Mouse (Mus musculus): ENCODE results near the gene Ghrhr. TPM values are rescaled to one million over a fixed set of nuclear protein-coding genes. Genes with fewer than 3 reads are reported as not detected.
A peak's percentile ranks its signal among the peaks of the same experiment; 100 is the strongest.

Ghrhr gene
- polyA plus RNA-seq, 1 experiment: not detected

DNA sequence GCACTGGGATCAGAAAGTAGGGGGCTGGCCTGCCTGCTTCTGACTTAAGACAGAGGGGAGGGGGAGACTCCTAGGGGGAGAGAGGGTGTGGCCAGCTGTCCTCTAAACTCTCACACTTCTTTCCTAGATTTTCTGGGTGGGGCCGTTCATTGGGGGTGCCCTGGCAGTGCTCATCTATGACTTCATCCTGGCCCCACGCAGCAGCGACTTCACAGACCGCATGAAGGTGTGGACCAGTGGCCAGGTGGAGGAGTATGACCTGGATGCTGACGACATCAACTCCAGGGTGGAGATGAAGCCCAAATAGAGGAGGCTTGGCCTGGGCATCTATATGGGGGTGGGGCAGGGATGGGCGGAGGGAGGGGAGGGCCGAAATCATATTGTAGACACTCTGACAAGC is 29.6 kb upstream of the Ghrhr start:
- H3K4me1 ChIP-seq (ENCODE audit: control insufficient read depth, insufficient read depth, low read length): no peaks in the 10 kb centered on the region
- TF ChIP-seq CTCF (IDR thresholded peaks at IDR 0.05; ENCODE audit: control insufficient read depth, insufficient read depth, low read length): no peak
- no peak overlapping the region for H3K27ac ChIP-seq (ENCODE audit: control insufficient read depth, insufficient read depth, low read depth, low read length, poor library complexity)
- no peak overlapping the region for H3K4me3 ChIP-seq (replicated peaks; ENCODE audit: control insufficient read depth, low read depth, low read length)
- WGBS: 83% methylated on average over 7 of the region's 7 CpGs

DNA sequence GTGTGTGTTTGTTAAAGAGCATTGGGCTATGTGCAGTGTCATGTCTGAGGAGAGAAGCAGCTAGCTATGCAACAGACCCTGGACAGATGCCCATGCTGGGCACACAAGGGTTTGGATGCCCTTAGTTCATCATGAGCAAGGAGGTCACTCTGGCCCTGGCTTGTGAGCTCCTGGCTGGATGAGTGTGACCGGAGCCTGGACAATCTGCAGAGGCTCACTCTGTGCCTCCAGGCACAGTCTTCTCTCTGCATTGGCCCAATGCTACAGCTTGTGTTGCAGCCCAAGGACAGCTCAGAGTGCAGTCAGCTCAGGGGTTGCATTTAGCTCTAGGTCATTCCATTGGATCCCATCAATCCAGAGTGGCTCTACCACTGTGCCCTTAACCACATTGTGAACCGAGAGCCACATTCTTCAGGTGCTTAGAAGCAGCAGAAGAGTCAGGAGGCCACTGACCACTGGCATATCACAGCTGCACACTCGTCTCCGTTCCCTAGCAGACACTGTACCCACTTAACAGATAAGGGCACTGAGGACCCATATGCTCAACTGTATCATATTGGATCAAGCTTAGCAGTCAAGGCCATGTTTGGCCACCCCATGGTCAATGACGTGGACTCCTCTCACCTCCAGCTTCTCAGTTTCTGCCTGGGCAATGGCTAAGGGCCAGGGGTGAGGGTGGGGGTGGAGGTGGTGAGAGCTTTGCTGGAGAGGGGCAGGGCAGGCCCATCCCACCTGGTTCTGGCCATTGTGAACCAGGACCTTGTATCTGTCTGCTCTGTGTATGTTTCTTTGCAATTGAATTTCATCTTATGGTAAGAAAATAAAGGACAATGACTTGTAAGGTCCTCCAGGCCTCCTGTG is 28.2 kb upstream of the Ghrhr start:
- H3K4me1 ChIP-seq (ENCODE audit: control insufficient read depth, insufficient read depth, low read length): no peaks in the 10 kb centered on the region
- no peak for TF ChIP-seq POLR2A (IDR thresholded peaks at IDR 0.05; ENCODE audit: borderline replicate concordance, control insufficient read depth, low read depth, low read length)
- TF ChIP-seq CTCF (IDR thresholded peaks at IDR 0.05; ENCODE audit: control insufficient read depth, insufficient read depth, low read length): no peak
- H3K27ac ChIP-seq (ENCODE audit: control insufficient read depth, insufficient read depth, low read depth, low read length, poor library complexity): peak overlapping the region; percentile 48; the same call in 1 of the 2 replicates
- 72% methylated on average over 5 of the region's 5 CpGs for WGBS
- H3K4me3 ChIP-seq (replicated peaks; ENCODE audit: control insufficient read depth, low read depth, low read length): no peak overlapping the region

DNA sequence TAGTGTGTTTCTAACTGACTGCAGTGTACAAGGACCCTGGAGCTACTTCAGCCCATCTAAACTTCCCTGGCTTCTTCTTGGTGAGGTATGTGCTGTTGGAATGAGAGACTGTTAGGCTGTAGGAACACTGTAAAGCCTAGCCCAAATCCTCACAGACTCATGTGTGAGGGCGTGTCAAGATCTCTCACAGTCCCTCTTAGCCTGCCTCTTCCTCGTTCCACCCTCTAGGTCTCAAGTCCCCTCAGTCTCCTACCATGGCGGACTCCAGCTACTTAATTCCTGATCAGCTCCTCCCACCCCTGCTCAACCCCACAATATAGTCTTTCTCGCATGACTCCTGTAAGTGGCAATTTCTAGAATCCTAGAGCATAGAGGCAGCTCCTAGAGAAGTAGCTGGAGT is 26.9 kb upstream of the Ghrhr start:
- no peak overlapping the region for H3K27ac ChIP-seq (ENCODE audit: control insufficient read depth, insufficient read depth, low read depth, low read length, poor library complexity)
- no peaks in the 10 kb centered on the region for H3K4me1 ChIP-seq (ENCODE audit: control insufficient read depth, insufficient read depth, low read length)
- WGBS: 79% methylated on average over 4 of the region's 4 CpGs
- H3K4me3 ChIP-seq (replicated peaks; ENCODE audit: control insufficient read depth, low read depth, low read length): no peak overlapping the region
- no peak for TF ChIP-seq CTCF (IDR thresholded peaks at IDR 0.05; ENCODE audit: control insufficient read depth, insufficient read depth, low read length)

DNA sequence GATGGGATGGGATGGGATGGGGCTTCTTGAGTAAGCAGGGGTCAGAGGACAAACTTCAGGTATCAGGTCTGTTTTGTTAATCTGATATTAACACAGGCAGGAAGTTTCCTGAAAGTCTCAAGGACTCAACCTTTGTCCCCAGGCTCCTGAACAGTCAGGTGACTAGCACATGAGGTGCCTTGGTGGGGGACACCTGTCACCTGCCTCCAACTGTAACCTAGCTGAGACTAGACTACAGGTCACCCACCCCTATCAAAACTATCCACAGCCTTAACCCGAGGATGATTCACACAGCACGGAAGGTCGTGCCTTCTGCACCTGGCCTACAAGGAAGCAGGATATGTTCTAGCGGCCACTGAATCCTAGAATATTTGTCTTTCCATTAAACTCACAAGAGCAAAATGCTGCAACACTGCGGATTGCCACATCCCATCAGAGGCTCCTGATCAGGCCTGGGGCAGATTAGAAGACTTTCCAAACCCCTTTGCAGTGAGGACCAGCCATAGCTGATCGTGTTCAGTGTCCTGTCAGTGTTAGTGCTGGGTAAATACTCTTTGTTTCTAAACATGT is 25.6 kb upstream of the Ghrhr start:
- Histone ChIP-seq H3K27ac (ENCODE audit: control insufficient read depth, insufficient read depth, low read depth, low read length, poor library complexity) (no peak overlapping the region), H3K4me3 (replicated peaks; ENCODE audit: control insufficient read depth, low read depth, low read length) (no peak overlapping the region), H3K4me1 (ENCODE audit: control insufficient read depth, insufficient read depth, low read length) (no peaks in the 10 kb centered on the region)
- WGBS: 92% methylated on average over 6 of the region's 6 CpGs
- TF ChIP-seq POLR2A (IDR thresholded peaks at IDR 0.05; ENCODE audit: borderline replicate concordance, control insufficient read depth, low read depth, low read length) (no peak), CTCF (IDR thresholded peaks at IDR 0.05; ENCODE audit: control insufficient read depth, insufficient read depth, low read length) (no peak)

DNA sequence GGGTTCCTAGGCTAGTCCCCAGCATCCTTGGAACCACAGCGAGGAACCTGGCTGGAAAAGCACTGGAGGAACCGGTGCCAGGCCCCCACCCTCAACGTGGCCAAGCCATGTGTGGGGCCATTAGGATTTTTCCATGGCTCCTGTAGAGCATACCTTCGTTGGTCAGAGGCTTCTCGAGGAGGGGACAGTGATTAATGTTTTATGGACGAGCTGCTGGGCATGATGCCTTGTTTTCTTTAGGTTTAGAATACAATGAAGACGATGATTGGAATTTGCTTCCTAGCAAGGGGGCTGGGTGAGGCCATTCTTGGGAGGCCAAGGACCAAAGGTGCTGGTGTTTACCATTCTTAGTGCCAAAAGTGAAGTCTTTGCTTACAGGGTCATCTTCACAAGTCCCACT is 24.4 kb upstream of the Ghrhr start:
- 80% methylated on average over 7 of the region's 7 CpGs for WGBS
- H3K27ac ChIP-seq (ENCODE audit: control insufficient read depth, insufficient read depth, low read depth, low read length, poor library complexity): no peak overlapping the region
- TF ChIP-seq CTCF (IDR thresholded peaks at IDR 0.05; ENCODE audit: control insufficient read depth, insufficient read depth, low read length) (no peak), POLR2A (IDR thresholded peaks at IDR 0.05; ENCODE audit: borderline replicate concordance, control insufficient read depth, low read depth, low read length) (no peak)
- no peak overlapping the region for H3K4me3 ChIP-seq (replicated peaks; ENCODE audit: control insufficient read depth, low read depth, low read length)
- no peaks in the 10 kb centered on the region; the same call in 1 of the 2 replicates for H3K4me1 ChIP-seq (ENCODE audit: control insufficient read depth, insufficient read depth, low read length)

DNA sequence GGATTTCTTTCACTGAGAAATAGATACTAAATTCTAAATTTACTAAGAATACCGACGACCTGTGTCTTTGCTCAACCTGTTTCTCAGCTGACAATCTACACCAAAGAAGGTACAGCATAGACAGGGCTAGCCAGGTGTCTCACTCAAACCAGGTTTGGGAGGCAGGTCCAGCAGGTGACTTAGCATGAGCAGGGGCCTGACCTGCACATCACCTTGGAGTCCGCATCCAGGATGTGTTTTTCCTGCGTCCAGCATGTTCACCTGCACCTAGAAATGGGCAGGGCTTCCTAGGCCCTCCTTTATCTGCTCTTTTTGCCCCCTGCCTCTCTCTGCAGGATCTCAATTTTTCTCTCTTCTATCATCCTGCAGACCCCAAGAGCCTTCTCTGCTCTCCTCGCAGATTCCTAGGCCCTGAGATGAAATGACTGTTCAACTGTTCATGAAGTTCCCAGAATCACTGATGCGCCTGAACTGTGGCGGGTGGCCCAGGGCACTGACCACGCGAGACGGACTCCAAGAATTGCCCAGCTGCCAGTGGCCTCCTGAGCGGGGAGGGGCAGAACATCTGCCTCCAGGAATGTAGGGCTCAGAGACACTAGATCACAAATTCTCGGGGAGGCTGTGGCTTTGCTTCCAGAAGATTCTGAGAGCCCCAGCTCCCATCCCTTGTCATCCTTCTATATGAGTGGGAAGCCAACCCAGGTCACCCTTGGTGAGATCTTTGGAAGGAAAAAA is 22.2 kb upstream of the Ghrhr start:
- no peak overlapping the region for H3K4me3 ChIP-seq (replicated peaks; ENCODE audit: control insufficient read depth, low read depth, low read length)
- no peak overlapping the region for H3K27ac ChIP-seq (ENCODE audit: control insufficient read depth, insufficient read depth, low read depth, low read length, poor library complexity)
- H3K4me1 ChIP-seq (ENCODE audit: control insufficient read depth, insufficient read depth, low read length): no peaks in the 10 kb centered on the region; the same call in 1 of the 2 replicates
- no peak for TF ChIP-seq CTCF (IDR thresholded peaks at IDR 0.05; ENCODE audit: control insufficient read depth, insufficient read depth, low read length)
- TF ChIP-seq POLR2A (IDR thresholded peaks at IDR 0.05; ENCODE audit: borderline replicate concordance, control insufficient read depth, low read depth, low read length): no peak
- 82% methylated on average over 12 of the region's 12 CpGs for WGBS

DNA sequence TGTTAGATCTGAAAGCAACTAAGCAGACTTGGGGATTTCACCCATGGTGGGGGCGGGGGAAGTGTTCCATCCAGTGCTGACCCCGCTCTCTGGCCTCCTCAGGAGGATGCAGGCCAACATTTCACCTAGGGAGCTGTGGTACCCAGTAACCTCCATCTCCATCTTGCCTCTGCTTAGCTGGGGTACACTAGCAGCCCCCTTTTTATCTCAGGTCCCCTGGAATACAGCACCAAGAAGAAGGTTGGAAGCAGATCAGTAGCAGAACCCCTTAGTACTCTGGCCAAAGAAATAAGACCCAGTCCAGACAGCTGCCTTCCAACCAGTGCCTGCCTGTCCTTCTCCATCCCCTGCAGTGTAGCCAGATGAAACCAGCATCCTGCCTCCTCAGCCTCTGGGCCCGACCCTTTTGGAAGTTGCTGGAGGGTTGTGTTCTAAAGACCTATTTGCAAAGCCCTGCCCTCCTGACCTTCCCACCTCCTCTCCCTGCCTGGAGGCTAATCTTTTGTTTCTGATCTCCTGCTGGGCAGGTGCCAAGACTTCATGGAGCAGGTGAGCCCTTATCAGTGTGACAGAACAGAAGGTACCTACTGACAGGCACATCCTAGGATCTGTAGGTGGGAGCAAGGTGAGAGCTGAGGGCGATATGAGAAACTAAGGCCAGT is 21.5 kb upstream of the Ghrhr start:
- no peak for TF ChIP-seq POLR2A (IDR thresholded peaks at IDR 0.05; ENCODE audit: borderline replicate concordance, control insufficient read depth, low read depth, low read length)
- no peak for TF ChIP-seq CTCF (IDR thresholded peaks at IDR 0.05; ENCODE audit: control insufficient read depth, insufficient read depth, low read length)
- H3K4me1 ChIP-seq (ENCODE audit: control insufficient read depth, insufficient read depth, low read length): no peaks in the 10 kb centered on the region; the same call in 1 of the 2 replicates
- H3K4me3 ChIP-seq (replicated peaks; ENCODE audit: control insufficient read depth, low read depth, low read length): no peak overlapping the region
- 82% methylated on average over 4 of the region's 4 CpGs for WGBS
- H3K27ac ChIP-seq (ENCODE audit: control insufficient read depth, insufficient read depth, low read depth, low read length, poor library complexity): no peak overlapping the region; the same call in 1 of the 2 replicates

DNA sequence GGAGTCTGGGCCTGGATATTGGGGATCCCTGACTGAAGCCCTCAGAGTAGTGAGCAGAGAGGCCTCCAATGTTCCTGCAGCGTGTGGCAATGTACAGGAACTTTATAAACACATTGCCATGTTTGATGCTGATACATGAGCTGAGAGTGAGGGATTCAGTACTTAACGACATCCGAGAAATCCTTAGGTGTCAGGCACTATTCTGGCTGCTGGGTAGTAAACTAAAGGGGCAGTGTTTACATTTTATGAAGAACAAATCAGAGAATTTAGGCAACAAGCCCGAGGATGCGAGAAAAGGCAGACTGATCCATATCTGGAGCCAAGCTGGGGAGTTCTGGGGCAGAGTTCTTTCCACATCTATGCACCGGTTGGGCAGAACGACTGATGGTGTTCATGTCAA is 20.5 kb upstream of the Ghrhr start:
- TF ChIP-seq CTCF (IDR thresholded peaks at IDR 0.05; ENCODE audit: control insufficient read depth, insufficient read depth, low read length) (no peak), POLR2A (IDR thresholded peaks at IDR 0.05; ENCODE audit: borderline replicate concordance, control insufficient read depth, low read depth, low read length) (no peak)
- Histone ChIP-seq H3K4me3 (replicated peaks; ENCODE audit: control insufficient read depth, low read depth, low read length) (no peak overlapping the region), H3K4me1 (ENCODE audit: control insufficient read depth, insufficient read depth, low read length) (peaks cover 1% of the 10 kb centered on the region; the same call in 1 of the 2 replicates), H3K27ac (ENCODE audit: control insufficient read depth, insufficient read depth, low read depth, low read length, poor library complexity) (peak overlapping the region; percentile 24; the same call in 1 of the 2 replicates)
- WGBS: 66% methylated on average over 7 of the region's 7 CpGs

All from bone marrow, adult 2 months (tissue).